Comparison of ENCODE assay signal across 9 mouse cellular contexts in the genomic region with DNA sequence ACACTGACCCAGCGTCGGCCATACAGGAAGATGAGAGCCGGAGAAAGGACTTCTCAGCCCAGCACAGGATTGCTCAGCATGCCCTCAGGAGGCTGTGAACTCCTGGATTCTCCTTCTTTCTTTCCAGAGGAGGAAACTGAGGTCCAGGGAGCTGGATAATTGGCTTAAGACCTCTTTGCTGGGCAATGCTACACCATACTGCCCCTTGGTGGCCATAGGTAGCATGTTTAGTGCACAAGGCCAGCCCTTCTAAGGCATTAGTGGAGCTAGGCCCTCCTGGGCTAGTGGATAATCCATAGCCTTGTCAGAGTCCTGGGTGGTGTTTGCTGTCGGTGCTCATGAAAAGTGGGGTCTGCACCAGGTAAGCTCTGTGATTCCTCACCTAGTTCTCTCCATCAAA. TPM values are rescaled to one million over a fixed set of nuclear protein-coding genes. Genes with fewer than 3 reads are reported as not detected.
A peak's percentile ranks its signal among the peaks of the same experiment; 100 is the strongest.
DNase-seq lines count a peak whose midpoint lies in the region; ATAC-seq and TF ChIP-seq lines count a peak whose summit lies in the region.
"Had no signal": no experiment of that assay in that cellular context is flagged by ENCODE, and none has a peak within 500 bp of the region (broad histone marks: within the 10 kb centered on the region; RNA-seq: fewer than 3 reads in every experiment).

No protein-coding gene starts in this region.

- no peak overlapping the region for H3K4me2 ChIP-seq in stomach, postnatal 0 days (replicated peaks; ENCODE audit: low read depth)
- no peak overlapping the region for H3K4me2 ChIP-seq in hindbrain, embryonic 12.5 days (replicated peaks)
- H3K4me2 ChIP-seq: stomach, embryonic 15.5 days had no signal

- peak; percentile 84 for TF ChIP-seq CTCF in stomach, postnatal 0 days (IDR thresholded peaks at IDR 0.05; ENCODE audit: low read depth)

- no peaks in the 10 kb centered on the region for H3K27me3 ChIP-seq in stomach, postnatal 0 days (ENCODE audit: control insufficient read depth, insufficient read depth, low read length)
- no peaks in the 10 kb centered on the region for H3K27me3 ChIP-seq in hindbrain, embryonic 12.5 days
- H3K27me3 ChIP-seq: stomach, embryonic 15.5 days had no signal

- H3K4me3 ChIP-seq in stomach, postnatal 0 days (ENCODE audit: low read depth, low read length) = no peak overlapping the region
- no peak overlapping the region for H3K4me3 ChIP-seq in hindbrain, embryonic 12.5 days
- H3K4me3 ChIP-seq: stomach, embryonic 15.5 days had no signal

- TF ChIP-seq EP300 in stomach, postnatal 0 days (optimal IDR thresholded peaks at IDR 0.05) = no peak

- no peaks in the 10 kb centered on the region for H3K9me3 ChIP-seq in stomach, postnatal 0 days (ENCODE audit: control insufficient read depth, low read length)
- H3K9me3 ChIP-seq in hindbrain, embryonic 12.5 days (replicated peaks) = no peaks in the 10 kb centered on the region
- H3K9me3 ChIP-seq: stomach, embryonic 15.5 days had no signal

- no peak overlapping the region for H3K27ac ChIP-seq in stomach, postnatal 0 days (replicated peaks)
- H3K27ac ChIP-seq in hindbrain, embryonic 12.5 days = no peak overlapping the region
- H3K27ac ChIP-seq: stomach, embryonic 15.5 days had no signal

- no peaks in the 10 kb centered on the region for H3K4me1 ChIP-seq in stomach, postnatal 0 days (replicated peaks; ENCODE audit: control insufficient read depth, insufficient read depth)
- no peaks in the 10 kb centered on the region for H3K4me1 ChIP-seq in hindbrain, embryonic 12.5 days

- WGBS in stomach, postnatal 0 days = 71% methylated on average over 4 of the region's 4 CpGs
- 70% methylated on average over 4 of the region's 4 CpGs for WGBS in hindbrain, embryonic 12.5 days

- H3K36me3 ChIP-seq in stomach, postnatal 0 days (ENCODE audit: control insufficient read depth, insufficient read depth, low read length) = no peaks in the 10 kb centered on the region
- H3K36me3 ChIP-seq in hindbrain, embryonic 12.5 days = 0 out of 2 replicates have a peak, but pooled peaks cover 2% of the 10 kb centered on the region
- H3K36me3 ChIP-seq: stomach, embryonic 15.5 days had no signal

- no peak for ATAC-seq in stomach, postnatal 0 days (ENCODE audit: low FRiP score, low TSS enrichment)
- no peak for ATAC-seq in hindbrain, embryonic 12.5 days (ENCODE audit: low FRiP score)

- no peak overlapping the region for H3K9ac ChIP-seq in stomach, postnatal 0 days (ENCODE audit: low read length)
- H3K9ac ChIP-seq in hindbrain, embryonic 12.5 days = no peak overlapping the region
- H3K9ac ChIP-seq: stomach, embryonic 15.5 days had no signal

- DNase-seq in adrenal gland, adult 2 months = peak; percentile 53
- DNase-seq in adrenal gland, adult 8-10 months = no peak
- peak; percentile 22 to 46 for DNase-seq in lung, adult 18-20 months
- DNase-seq in lung, postnatal 25 days (ENCODE audit: low spot score) = no peak
- peak; percentile 83 to 86 for DNase-seq in cerebellum, postnatal 14 days
- DNase-seq in left cerebral cortex, postnatal 4 days = peak; percentile 64
- peak; percentile 56 for DNase-seq in stomach, postnatal 0 days (ENCODE audit: low spot score)

- intact Hi-C loops in left cerebral cortex, postnatal 4 days (cut with DNase I) = loop anchor here (5.0 to 10.0 kb wide), 3 partner anchors 138 to 765 kb away; no protein-coding TSS in a partner anchor

RNA-seq across cellular contexts. Expression of a gene that starts 8.6 kb away (rescaled TPM):
- 10 to 100 TPM; 21.9 to 27.5 TPM for total RNA-seq in adrenal gland, adult 2 months (2021)
- polyA plus RNA-seq in adrenal gland, adult 2 months (2012; rRNA removed) = 64.9 and 70.9 TPM in 2 replicates
- 10 to 100 TPM; 21.6 to 34.1 (median 27.6) TPM for total RNA-seq in adrenal gland, adult 8-10 months (2022)
- 10 to 100 TPM; 15.2 to 17.5 TPM for total RNA-seq in left cerebral cortex, postnatal 4 days (2021)
- polyA plus RNA-seq in stomach, postnatal 0 days (2015; fragmentation: Nextera tagmentation; extraction: Ambion mirVana) = 21.4 and 22.2 TPM in 2 replicates
- polyA plus RNA-seq in hindbrain, embryonic 12.5 days (2016; fragmentation: Nextera tagmentation; extraction: Ambion mirVana) = 28.0 and 29.2 TPM in 2 replicates

RNA-seq across cellular contexts. Expression of a gene that starts 44.0 kb away (rescaled TPM):
- 10 to 100 TPM; 64.4 to 83.5 TPM for total RNA-seq in adrenal gland, adult 2 months (2021)
- 13.7 and 13.9 TPM in 2 replicates for polyA plus RNA-seq in adrenal gland, adult 2 months (2012; rRNA removed)
- total RNA-seq in adrenal gland, adult 8-10 months (2022) = 10 to 100 TPM; 64.5 to 98.4 (median 79.4) TPM
- 10 to 100 TPM; 82.6 to 89.0 TPM for total RNA-seq in left cerebral cortex, postnatal 4 days (2021)
- 21.5 and 22.7 TPM in 2 replicates for polyA plus RNA-seq in stomach, postnatal 0 days (2015; fragmentation: Nextera tagmentation; extraction: Ambion mirVana)
- polyA plus RNA-seq in hindbrain, embryonic 12.5 days (2016; fragmentation: Nextera tagmentation; extraction: Ambion mirVana) = 41.8 and 43.3 TPM in 2 replicates

RNA-seq across cellular contexts. Expression of a gene that starts 56.7 kb away (rescaled TPM):
- total RNA-seq in adrenal gland, adult 2 months (2021) = 100 to 1,000 TPM; 435 to 767 TPM
- 215 and 251 TPM in 2 replicates for polyA plus RNA-seq in adrenal gland, adult 2 months (2012; rRNA removed)
- total RNA-seq in adrenal gland, adult 8-10 months (2022) = 100 to 1,000 TPM; 571 to 829 (median 654) TPM
- total RNA-seq in left cerebral cortex, postnatal 4 days (2021) = 100 to 1,000 TPM; 358 TPM
- 310 and 322 TPM in 2 replicates for polyA plus RNA-seq in stomach, postnatal 0 days (2015; fragmentation: Nextera tagmentation; extraction: Ambion mirVana)
- polyA plus RNA-seq in hindbrain, embryonic 12.5 days (2016; fragmentation: Nextera tagmentation; extraction: Ambion mirVana) = 495 and 532 TPM in 2 replicates

Comparison
In these comparisons a context has a peak if more than half of its experiments do, and no peak if none do; other contexts are left out.
1. DNase-seq: peak in adrenal gland, adult 2 months (single experiment), lung, adult 18-20 months (2 of 2), cerebellum, postnatal 14 days (2 of 2), left cerebral cortex, postnatal 4 days (single experiment) and stomach, postnatal 0 days (single experiment); none in adrenal gland, adult 8-10 months (single experiment) and lung, postnatal 25 days (single experiment).